Mouse (Mus musculus) thymus, postnatal 10 days (tissue): Measurements from ENCODE around the gene Rhof.

Experiments
- DNase-seq, 2 experiments: peaks; one replicate each; pipeline ENCODE4 v3.0.0; 2021; ENCODE audit warnings: low spot score in 2 of 2

The Rhof gene

GRCm38 (mm10) chr5:123132308-123133071, at the start of gene Rhof:
Gene Rhof, minus strand, starts transcription at chr5:123132692.
- peak; percentile 82 to 91 for DNase-seq

DNA sequence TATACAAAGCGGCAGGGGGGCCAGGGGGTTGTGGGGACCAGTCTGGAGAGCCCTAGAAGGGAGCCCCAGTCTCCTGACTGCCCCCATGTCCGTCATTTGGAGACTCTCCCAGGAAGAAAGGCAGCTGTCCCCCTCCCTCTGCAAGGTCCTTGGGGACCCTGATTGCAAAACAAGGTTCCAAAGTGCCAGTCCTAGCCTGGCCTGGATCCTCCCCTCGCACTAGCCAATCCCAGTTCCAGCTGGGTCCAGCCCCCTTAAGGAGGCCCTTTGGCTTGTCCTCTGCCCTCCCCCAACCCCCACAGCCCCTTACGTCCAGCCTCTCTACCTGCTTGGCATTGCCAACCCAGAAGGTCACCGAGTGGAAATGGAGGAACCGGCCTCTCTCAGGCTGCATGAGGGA, 49.0 kb upstream of the Rhof start:
- no peak for DNase-seq

- no peak for DNase-seq
These were observed 47.9 kb upstream of the Rhof start for GRCm38 (mm10) chr5:123180390-123180789.

DNA sequence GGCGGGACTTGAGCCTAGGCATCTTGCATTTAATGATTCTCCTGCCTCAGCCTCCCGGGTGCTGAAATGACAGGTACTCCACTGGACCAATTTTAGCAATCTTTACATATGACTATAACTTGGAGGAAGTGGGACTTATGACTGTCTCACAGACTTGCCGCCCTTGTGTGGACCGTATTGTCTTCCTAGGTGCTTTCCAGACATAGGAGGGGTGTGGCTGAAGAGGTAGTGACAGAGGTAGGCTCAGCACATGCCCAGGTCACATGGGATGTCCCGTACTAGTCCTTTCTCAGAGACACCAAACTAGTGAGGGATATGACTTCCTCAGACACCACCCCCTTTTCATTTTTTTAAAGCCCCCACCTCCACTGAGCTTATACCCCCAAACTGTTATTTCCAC, 46.3 kb upstream of the Rhof start:
- no peak for DNase-seq

DNA sequence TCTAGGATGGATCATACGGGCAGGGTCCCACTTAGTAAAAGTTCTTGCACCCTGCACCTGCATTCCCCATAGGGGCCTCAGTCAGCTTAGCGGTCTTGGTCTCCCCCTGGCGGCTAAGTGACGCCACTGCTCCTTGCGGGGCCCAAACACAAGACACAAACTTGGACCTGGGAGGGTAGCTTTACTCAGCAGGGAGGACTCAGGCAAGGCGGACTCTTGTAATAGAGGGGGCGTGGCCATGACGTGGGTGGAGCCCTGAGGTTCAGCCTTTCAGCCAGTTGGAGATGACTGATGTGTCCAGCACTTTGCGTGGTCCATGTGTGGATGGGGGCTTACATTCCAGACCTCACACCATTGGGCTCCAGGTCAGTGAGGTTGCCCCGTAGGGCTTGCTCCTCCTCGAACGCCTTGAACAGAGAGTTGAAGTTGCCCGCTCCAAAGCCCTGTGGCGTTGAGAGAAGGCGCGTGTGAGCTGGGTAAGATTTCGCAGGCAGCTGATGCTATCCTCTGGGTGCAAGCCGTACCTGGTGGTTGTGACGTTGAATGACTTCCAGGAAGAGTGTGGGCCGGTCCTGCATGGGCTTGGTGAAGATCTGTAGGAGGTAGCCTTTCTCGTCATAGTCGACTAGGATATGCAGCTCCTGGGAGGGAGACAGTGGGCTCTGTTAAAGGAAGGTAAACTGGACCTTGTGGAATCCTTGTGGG, 39.3 kb upstream of the Rhof start:
- DNase-seq, result peak; percentile 81 to 93

- no peak for DNase-seq
These were observed 37.9 kb upstream of the Rhof start for GRCm38 (mm10) chr5:123170365-123170764.

DNA sequence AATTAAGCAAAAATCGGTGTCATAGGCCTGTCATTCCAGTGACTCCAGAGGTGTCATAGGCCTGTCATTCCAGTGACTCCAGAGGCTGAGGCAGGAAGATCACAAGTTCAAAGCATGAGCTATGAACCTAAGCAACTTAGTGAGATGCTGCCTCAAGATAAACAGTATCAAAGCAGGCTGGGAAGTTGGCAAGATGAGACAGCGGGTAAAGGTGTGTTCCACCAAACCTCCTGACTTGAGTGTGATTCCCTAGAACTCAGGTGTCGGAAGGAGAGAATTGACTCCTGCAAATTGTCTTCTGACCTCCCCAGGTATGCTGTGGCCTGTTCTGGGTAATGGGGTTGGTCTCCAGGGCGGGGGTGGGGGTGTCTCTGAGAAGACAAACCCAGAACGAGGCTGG, 36.8 kb upstream of the Rhof start, which contains the start of gene Psmd9:
Psmd9 (plus strand) TSS at position 130 of the 400 bp plus-strand sequence.
- no peak for DNase-seq

DNA sequence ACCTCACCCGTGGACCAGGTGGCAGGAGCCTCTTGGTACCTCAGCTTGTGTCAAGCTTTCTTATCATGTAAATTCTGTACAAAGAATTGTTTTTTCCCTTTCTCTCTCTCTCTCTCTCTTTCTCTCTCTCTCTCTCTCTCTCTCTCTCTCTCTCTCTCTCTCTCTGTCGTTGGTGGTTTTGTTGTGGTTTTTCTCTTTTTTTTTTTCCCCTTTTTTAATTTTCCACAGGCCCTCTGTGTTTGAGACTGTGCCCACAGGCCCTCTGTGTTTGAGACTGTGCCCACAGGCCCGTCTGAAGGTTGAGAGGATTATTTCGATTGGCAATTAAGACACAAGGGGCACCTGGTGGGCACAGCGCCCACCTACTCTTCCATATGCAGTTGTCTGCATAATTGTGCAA, 35.1 kb upstream of the Rhof start:
- DNase-seq, result no peak

- no peak for DNase-seq
These were observed 33.9 kb upstream of the Rhof start for GRCm38 (mm10) chr5:123166437-123166836.

GRCm38 (mm10) chr5:123162942-123163341, 30.4 kb upstream of the Rhof start:
- no peak for DNase-seq

DNA sequence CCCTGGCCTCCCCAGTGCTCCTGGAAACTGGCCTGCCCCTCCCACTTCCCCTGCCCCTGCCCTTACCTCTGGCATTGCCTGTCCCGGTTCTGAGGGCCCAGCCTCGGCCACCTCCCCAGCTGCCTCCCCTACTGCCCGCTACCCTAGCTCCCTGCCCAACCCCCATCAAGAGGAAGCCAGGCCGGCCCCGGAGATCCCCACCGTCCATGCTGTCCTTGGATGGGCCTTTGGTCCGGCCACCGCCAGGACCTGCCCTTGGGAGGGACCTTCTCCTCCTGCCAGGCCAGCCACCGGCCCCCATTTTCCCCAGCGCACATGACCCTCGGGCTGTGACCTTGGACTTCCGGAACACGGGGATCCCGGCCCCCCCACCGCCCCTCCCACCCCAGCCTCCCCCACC, 27.8 kb upstream of the Rhof start:
- DNase-seq, result no peak

GRCm38 (mm10) chr5:123159866-123160265, 27.4 kb upstream of the Rhof start:
- no peak for DNase-seq

DNA sequence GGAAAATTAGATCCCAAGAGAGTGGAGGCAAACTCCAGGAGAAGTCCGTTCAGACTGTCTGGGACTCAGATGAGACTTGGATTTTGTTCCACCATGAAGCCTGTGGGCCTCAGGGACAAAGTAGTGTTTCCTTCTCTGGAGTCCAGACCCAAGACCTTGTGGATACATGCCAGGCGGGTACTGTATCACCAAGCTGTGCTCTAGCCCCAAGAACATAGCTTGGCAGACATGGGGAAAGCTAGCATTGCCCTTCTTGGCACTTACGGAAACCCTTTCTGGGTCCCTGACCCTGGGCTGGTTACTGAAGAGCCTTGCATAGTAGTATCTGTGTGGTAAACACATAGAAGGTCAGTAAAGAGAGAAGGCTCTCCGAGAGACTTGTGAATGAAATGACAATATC, 27.0 kb upstream of the Rhof start:
- no peak for DNase-seq

GRCm38 (mm10) chr5:123157972-123158371, 25.5 kb upstream of the Rhof start:
- no peak for DNase-seq

GRCm38 (mm10) chr5:123156763-123157162, 24.3 kb upstream of the Rhof start:
- DNase-seq, result no peak

DNA sequence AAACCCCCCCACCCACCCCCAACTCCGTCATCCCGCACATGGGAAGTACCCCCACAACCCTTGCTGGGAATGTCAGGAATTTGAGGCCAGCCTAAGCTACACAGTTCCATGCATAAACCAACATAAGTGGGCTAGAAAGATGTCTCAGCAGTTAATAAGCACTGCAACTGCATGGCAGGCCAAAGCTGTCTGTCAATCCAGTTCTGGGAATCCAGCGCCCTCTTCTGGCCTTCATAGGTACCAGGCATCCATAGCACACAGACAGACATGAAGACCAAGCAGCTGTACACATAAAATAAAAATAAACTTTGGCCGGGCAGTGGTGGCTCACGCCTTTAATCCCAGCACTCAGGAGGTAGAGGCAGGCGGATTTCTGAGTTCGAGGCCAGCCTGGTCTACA, 22.9 kb upstream of the Rhof start:
- DNase-seq, result peak; percentile 70 to 77

DNA sequence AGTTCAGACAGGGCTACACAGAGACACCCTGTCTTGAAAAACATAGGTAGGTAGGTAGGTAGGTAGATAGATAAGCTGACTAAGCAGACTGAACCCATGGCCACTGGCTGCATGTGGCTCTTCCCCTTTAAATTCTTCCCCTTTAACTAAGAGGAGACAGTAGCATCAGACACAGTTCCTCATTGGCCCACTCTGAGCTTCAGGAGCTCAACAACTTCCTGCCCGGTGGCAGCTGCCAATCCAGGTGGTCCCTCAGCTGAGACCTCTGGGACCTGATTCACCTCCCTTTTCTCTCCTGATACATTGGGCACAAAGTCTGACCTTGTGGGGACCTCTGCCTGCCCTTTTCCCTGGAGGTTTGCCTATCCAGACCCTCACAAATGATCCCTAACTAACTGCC, 20.4 kb upstream of the Rhof start:
- peak; percentile 53 to 61 for DNase-seq

DNA sequence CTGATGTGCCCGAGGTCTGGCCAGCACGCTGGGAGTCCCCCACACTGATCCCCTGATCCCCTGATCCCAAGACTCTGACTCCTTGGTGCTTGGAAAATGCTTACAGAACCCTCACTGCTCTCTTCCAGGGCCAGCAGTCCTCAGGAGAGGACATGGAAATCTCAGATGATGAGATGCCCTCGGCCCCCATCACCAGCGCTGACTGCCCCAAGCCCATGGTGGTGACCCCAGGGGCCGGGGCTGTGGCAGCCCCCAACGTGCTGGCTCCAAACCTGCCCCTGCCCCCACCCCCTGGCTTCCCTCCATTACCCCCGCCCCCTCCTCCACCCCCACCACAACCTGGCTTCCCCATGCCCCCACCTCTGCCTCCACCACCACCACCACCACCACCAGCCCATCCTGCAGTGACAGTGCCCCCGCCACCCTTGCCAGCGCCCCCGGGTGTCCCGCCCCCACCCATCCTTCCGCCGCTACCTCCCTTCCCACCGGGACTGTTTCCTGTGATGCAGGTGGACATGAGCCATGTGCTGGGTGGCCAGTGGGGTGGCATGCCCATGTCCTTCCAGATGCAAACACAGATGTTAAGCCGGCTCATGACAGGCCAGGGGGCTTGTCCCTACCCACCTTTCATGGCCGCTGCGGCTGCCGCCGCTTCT, 19.3 kb upstream of the Rhof start:
- DNase-seq, result no peak

- DNase-seq, result peak; percentile 70 to 75
These were observed 18.6 kb upstream of the Rhof start for GRCm38 (mm10) chr5:123151077-123151476.

GRCm38 (mm10) chr5:123150641-123151040, 18.1 kb upstream of the Rhof start:
- peak; percentile 83 to 90 for DNase-seq

GRCm38 (mm10) chr5:123149451-123150400, 17.2 kb upstream of the Rhof start:
- peak; percentile 84 to 92 for DNase-seq
